13 mouse cellular contexts compared by ENCODE assay signal in the genomic region with DNA sequence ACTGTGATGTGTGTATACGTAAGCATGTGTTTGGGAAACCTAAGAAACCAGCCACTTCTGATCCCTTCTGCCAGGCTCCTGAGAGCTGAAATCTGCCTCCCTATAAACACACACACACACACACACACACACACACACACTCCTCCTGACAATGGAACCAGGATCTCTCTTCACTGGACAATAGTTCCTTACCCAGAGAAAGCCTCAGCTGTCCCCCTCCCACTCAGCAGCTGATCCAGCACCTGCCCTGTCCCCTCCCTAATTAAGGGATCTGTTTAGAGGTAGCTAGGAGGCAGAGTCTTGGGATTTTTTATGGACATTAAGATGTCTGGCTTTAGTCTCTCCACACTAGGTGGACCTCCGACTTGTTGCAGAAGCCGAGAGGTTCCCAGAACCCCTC. TPM values are rescaled to one million over a fixed set of nuclear protein-coding genes. Genes with fewer than 3 reads are reported as not detected.
DNase-seq lines count a peak whose midpoint lies in the region; ATAC-seq and TF ChIP-seq lines count a peak whose summit lies in the region.
"Had no signal": no experiment of that assay in that cellular context is flagged by ENCODE, and none has a peak within 500 bp of the region (broad histone marks: within the 10 kb centered on the region; RNA-seq: fewer than 3 reads in every experiment).

No protein-coding gene starts in this region.

- no peak for DNase-seq in heart, adult 2 months
- no peak for DNase-seq in heart, postnatal 25 days (ENCODE audit: low spot score)
- DNase-seq in midbrain, embryonic 10.5 days (ENCODE audit: low spot score): no peak
- DNase-seq in midbrain, postnatal 0 days (ENCODE audit: low spot score): no peak
- no peak for DNase-seq in adrenal gland, adult 8-10 months
- no peak for DNase-seq in adrenal gland, adult 18-20 months (ENCODE audit: low spot score in 2 of 2)
- DNase-seq in testis, postnatal 14 days (ENCODE audit: low spot score): no peak
- DNase-seq: cerebellum, adult 18-20 months; thymus, postnatal 14 days had no signal

- TF ChIP-seq POLR2A in heart, adult 2 months (IDR thresholded peaks at IDR 0.05; ENCODE audit: insufficient read depth, low read depth, low read length): no peak

- ATAC-seq in midbrain, postnatal 0 days (ENCODE audit: low FRiP score): no peak
- ATAC-seq in limb, embryonic 12.5 days (ENCODE audit: insufficient number of reproducible peaks, insufficient read depth, low FRiP score, low TSS enrichment, low read depth): no peak

- intact Hi-C loops in heart, adult 2 months (cut with DNase I): loop anchor here (5.0 kb wide), 1 partner anchor 168 kb away; no protein-coding TSS in a partner anchor
- intact Hi-C loops in heart, postnatal 25 days (cut with DNase I): loop anchor here (5.0 kb wide), 1 partner anchor 158 kb away; no protein-coding TSS in a partner anchor

- peaks cover 5% of the 10 kb centered on the region for H3K4me1 ChIP-seq in heart, adult 2 months (ENCODE audit: control insufficient read depth, insufficient read depth, low read length)
- peaks cover 50% of the 10 kb centered on the region for H3K4me1 ChIP-seq in midbrain, embryonic 10.5 days
- peaks cover 7% of the 10 kb centered on the region; the same call in 1 of the 2 replicates for H3K4me1 ChIP-seq in midbrain, postnatal 0 days (ENCODE audit: insufficient read depth, low read length)
- peaks cover 33% of the 10 kb centered on the region for H3K4me1 ChIP-seq in limb, embryonic 12.5 days (replicated peaks)

- TF ChIP-seq EP300 in heart, adult 2 months (IDR thresholded peaks at IDR 0.05; ENCODE audit: insufficient read depth, low read depth, low read length): no peak

- no peak overlapping the region for H3K4me3 ChIP-seq in heart, adult 2 months
- H3K4me3 ChIP-seq in midbrain, embryonic 10.5 days: peak overlapping the region; percentile 73
- H3K4me3 ChIP-seq in midbrain, postnatal 0 days (ENCODE audit: low read depth, low read length): no peak overlapping the region
- peak overlapping the region; percentile 94 for H3K4me3 ChIP-seq in limb, embryonic 12.5 days (replicated peaks)

- H3K27ac ChIP-seq in heart, adult 2 months: peak overlapping the region; percentile 92; the same call in 1 of the 2 replicates
- peak overlapping the region; percentile 96 for H3K27ac ChIP-seq in midbrain, embryonic 10.5 days (replicated peaks)
- no peak overlapping the region for H3K27ac ChIP-seq in midbrain, postnatal 0 days (ENCODE audit: low read depth, low read length)
- peak overlapping the region; percentile 5; the same call in 1 of the 2 replicates for H3K27ac ChIP-seq in limb, embryonic 12.5 days
- H3K27ac ChIP-seq: layer of hippocampus, adult 2 months; macrophage had no signal

- peaks cover 4% of the 10 kb centered on the region; the same call in 1 of the 2 replicates for H3K36me3 ChIP-seq in heart, adult 2 months (ENCODE audit: control insufficient read depth, insufficient read depth, low read length)
- peaks cover 50% of the 10 kb centered on the region for H3K36me3 ChIP-seq in midbrain, embryonic 10.5 days
- peaks cover 6% of the 10 kb centered on the region; the same call in 1 of the 2 replicates for H3K36me3 ChIP-seq in midbrain, postnatal 0 days (ENCODE audit: insufficient read depth, low read length)
- peaks cover 44% of the 10 kb centered on the region for H3K36me3 ChIP-seq in limb, embryonic 12.5 days

- H3K27me3 ChIP-seq in heart, adult 2 months (ENCODE audit: control insufficient read depth, insufficient read depth, low read length): no peaks in the 10 kb centered on the region
- no peaks in the 10 kb centered on the region for H3K27me3 ChIP-seq in midbrain, embryonic 10.5 days (ENCODE audit: low read depth, poor library complexity, severe bottlenecking)
- H3K27me3 ChIP-seq in midbrain, postnatal 0 days (ENCODE audit: insufficient read depth, low read length): peaks cover 11% of the 10 kb centered on the region; the same call in 1 of the 2 replicates
- H3K27me3 ChIP-seq in limb, embryonic 12.5 days: no peaks in the 10 kb centered on the region

- H3K4me2 ChIP-seq in midbrain, postnatal 0 days (ENCODE audit: low read depth, low read length, poor library complexity, severe bottlenecking): no peak overlapping the region
- peak overlapping the region; percentile 80 for H3K4me2 ChIP-seq in limb, embryonic 12.5 days

- H3K9me3 ChIP-seq in midbrain, embryonic 10.5 days (replicated peaks): 0 out of 2 replicates have a peak, but pooled peaks cover 6% of the 10 kb centered on the region
- no peaks in the 10 kb centered on the region for H3K9me3 ChIP-seq in midbrain, postnatal 0 days (ENCODE audit: low read length)
- H3K9me3 ChIP-seq in limb, embryonic 12.5 days: 0 out of 2 replicates have a peak, but pooled peaks cover 5% of the 10 kb centered on the region

- H3K9ac ChIP-seq in heart, adult 2 months (ENCODE audit: low read depth, low read length): no peak overlapping the region
- H3K9ac ChIP-seq in midbrain, postnatal 0 days (replicated peaks; ENCODE audit: low read length, poor library complexity, severe bottlenecking): no peak overlapping the region
- peak overlapping the region; percentile 97 for H3K9ac ChIP-seq in limb, embryonic 12.5 days (replicated peaks)

- TF ChIP-seq CTCF in heart, adult 2 months (IDR thresholded peaks at IDR 0.05): no peak
- TF ChIP-seq CTCF in midbrain, postnatal 0 days (IDR thresholded peaks at IDR 0.05): no peak

- H3K79me2 ChIP-seq in heart, adult 2 months (replicated peaks; ENCODE audit: control insufficient read depth, insufficient read depth, low read length): peaks cover 4% of the 10 kb centered on the region; the same call in 1 of the 2 replicates

- WGBS in heart, adult 2 months: 49% methylated on average over 3 of the region's 3 CpGs
- 79% methylated on average over 3 of the region's 3 CpGs for WGBS in midbrain, embryonic 10.5 days
- 51% methylated on average over 3 of the region's 3 CpGs for WGBS in midbrain, postnatal 0 days
- WGBS in limb, embryonic 12.5 days: 53% methylated on average over 3 of the region's 3 CpGs

RNA-seq across cellular contexts. Expression of gene Inppl1, which starts 3.1 kb away (rescaled TPM):
- 100 to 1,000 TPM; 146 to 164 TPM for total RNA-seq in heart, adult 2 months (2021)
- polyA plus RNA-seq in heart, adult 2 months (2012; rRNA removed): 170 and 177 TPM in 2 replicates
- total RNA-seq in heart, postnatal 25 days (2021): 100 to 1,000 TPM; 145 to 148 TPM
- 36.2 and 38.1 TPM in 2 replicates for polyA plus RNA-seq in midbrain, embryonic 10.5 days (2016; fragmentation: Nextera tagmentation; extraction: Ambion mirVana)
- total RNA-seq in midbrain, postnatal 0 days (2014; rRNA removed): 16.8 and 21.2 TPM in 2 replicates
- 5.7 and 8.0 TPM in 2 replicates for polyA plus RNA-seq in midbrain, postnatal 0 days (2015; fragmentation: Nextera tagmentation; extraction: Ambion mirVana)
- 58.1 and 59.2 TPM in 2 replicates for polyA plus RNA-seq in limb, embryonic 12.5 days (2016; fragmentation: Nextera tagmentation; extraction: Ambion mirVana)
- total RNA-seq in adrenal gland, adult 8-10 months (2022): 100 to 1,000 TPM in 2 of 4 experiments, 10 to 100 TPM in 2; 76.9 to 104 (median 101) TPM
- total RNA-seq in adrenal gland, adult 18-20 months (2021): 10 to 100 TPM; 79.2 to 81.5 TPM

RNA-seq across cellular contexts. Expression of gene Phox2a, which starts 16.8 kb away (rescaled TPM):
- under 1 TPM; 0.14 to 0.34 TPM for total RNA-seq in heart, adult 2 months (2021)
- polyA plus RNA-seq in heart, adult 2 months (2012; rRNA removed): 0.20 and 0.33 TPM in 2 replicates
- total RNA-seq in heart, postnatal 25 days (2021): under 1 TPM; 0.26 to 0.42 TPM
- 0.83 and 2.0 TPM in 2 replicates for polyA plus RNA-seq in midbrain, embryonic 10.5 days (2016; fragmentation: Nextera tagmentation; extraction: Ambion mirVana)
- total RNA-seq in midbrain, postnatal 0 days (2014; rRNA removed): 0.82 TPM in 1 of 2 replicates, not detected in the other
- polyA plus RNA-seq in midbrain, postnatal 0 days (2015; fragmentation: Nextera tagmentation; extraction: Ambion mirVana): 0.12 TPM in 1 of 2 replicates, not detected in the other
- polyA plus RNA-seq in limb, embryonic 12.5 days (2016; fragmentation: Nextera tagmentation; extraction: Ambion mirVana): 0.13 TPM in 1 of 2 replicates, not detected in the other
- total RNA-seq in adrenal gland, adult 8-10 months (2022): 10 to 100 TPM; 26.7 to 57.2 (median 44.6) TPM
- total RNA-seq in adrenal gland, adult 18-20 months (2021): 10 to 100 TPM; 17.9 to 29.5 TPM
- total RNA-seq: layer of hippocampus, adult 2 months had no signal
- polyA plus RNA-seq: frontal cortex, adult 2 months; macrophage had no signal

RNA-seq across cellular contexts. Expression of gene Folr2, which starts 22.1 kb away (rescaled TPM):
- 1 to 10 TPM; 5.2 to 6.0 TPM for total RNA-seq in heart, adult 2 months (2021)
- 23.1 and 29.8 TPM in 2 replicates for polyA plus RNA-seq in heart, adult 2 months (2012; rRNA removed)
- total RNA-seq in heart, postnatal 25 days (2021): 1 to 10 TPM; 5.5 to 6.8 TPM
- 0.70 and 1.1 TPM in 2 replicates for polyA plus RNA-seq in midbrain, embryonic 10.5 days (2016; fragmentation: Nextera tagmentation; extraction: Ambion mirVana)
- total RNA-seq in midbrain, postnatal 0 days (2014; rRNA removed): 2.6 and 3.4 TPM in 2 replicates
- polyA plus RNA-seq in midbrain, postnatal 0 days (2015; fragmentation: Nextera tagmentation; extraction: Ambion mirVana): 2.3 and 3.5 TPM in 2 replicates
- polyA plus RNA-seq in limb, embryonic 12.5 days (2016; fragmentation: Nextera tagmentation; extraction: Ambion mirVana): 0.24 TPM in 1 of 2 replicates, not detected in the other
- 1 to 10 TPM; 1.2 to 4.7 (median 2.8) TPM for total RNA-seq in adrenal gland, adult 8-10 months (2022)
- total RNA-seq in adrenal gland, adult 18-20 months (2021): 1 to 10 TPM; 2.3 to 9.5 TPM

RNA-seq across cellular contexts. Expression of gene Anapc15, which starts 28.6 kb away (rescaled TPM):
- total RNA-seq in heart, adult 2 months (2021): 10 to 100 TPM; 18.4 to 20.3 TPM
- 24.2 and 27.9 TPM in 2 replicates for polyA plus RNA-seq in heart, adult 2 months (2012; rRNA removed)
- total RNA-seq in heart, postnatal 25 days (2021): 10 to 100 TPM; 16.5 to 17.9 TPM
- 110 and 123 TPM in 2 replicates for polyA plus RNA-seq in midbrain, embryonic 10.5 days (2016; fragmentation: Nextera tagmentation; extraction: Ambion mirVana)
- total RNA-seq in midbrain, postnatal 0 days (2014; rRNA removed): 49.9 and 56.9 TPM in 2 replicates
- 62.7 and 68.3 TPM in 2 replicates for polyA plus RNA-seq in midbrain, postnatal 0 days (2015; fragmentation: Nextera tagmentation; extraction: Ambion mirVana)
- polyA plus RNA-seq in limb, embryonic 12.5 days (2016; fragmentation: Nextera tagmentation; extraction: Ambion mirVana): 81.7 and 82.4 TPM in 2 replicates
- total RNA-seq in adrenal gland, adult 8-10 months (2022): 10 to 100 TPM; 29.6 to 34.8 (median 30.7) TPM
- 10 to 100 TPM; 27.4 to 35.2 TPM for total RNA-seq in adrenal gland, adult 18-20 months (2021)

RNA-seq across cellular contexts. Expression of gene Folr1, which starts 35.7 kb away (rescaled TPM):
- not detected for total RNA-seq in heart, adult 2 months (2021)
- polyA plus RNA-seq in heart, adult 2 months (2012; rRNA removed): 0.39 and 2.1 TPM in 2 replicates
- under 1 TPM; 0.26 to 0.59 TPM for total RNA-seq in heart, postnatal 25 days (2021)
- 17.9 and 19.5 TPM in 2 replicates for polyA plus RNA-seq in midbrain, embryonic 10.5 days (2016; fragmentation: Nextera tagmentation; extraction: Ambion mirVana)
- total RNA-seq in midbrain, postnatal 0 days (2014; rRNA removed): 4.9 and 11.5 TPM in 2 replicates
- 3.9 and 4.3 TPM in 2 replicates for polyA plus RNA-seq in midbrain, postnatal 0 days (2015; fragmentation: Nextera tagmentation; extraction: Ambion mirVana)
- not detected in 2 replicates for polyA plus RNA-seq in limb, embryonic 12.5 days (2016; fragmentation: Nextera tagmentation; extraction: Ambion mirVana)
- 1 to 10 TPM in 2 of 4 experiments, not detected in 2; 4.0 to 5.9 TPM for total RNA-seq in adrenal gland, adult 8-10 months (2022)
- 1 to 10 TPM in 1 of 2 experiments, not detected in 1; 5.0 TPM for total RNA-seq in adrenal gland, adult 18-20 months (2021)
- polyA plus RNA-seq: macrophage had no signal

Comparison
In these comparisons a context has a peak if more than half of its experiments do, and no peak if none do; other contexts are left out.
1. H3K4me3 ChIP-seq: peak in midbrain, embryonic 10.5 days (single experiment) and limb, embryonic 12.5 days (single experiment); none in heart, adult 2 months (single experiment) and midbrain, postnatal 0 days (single experiment).
2. RNA of gene Phox2a, which starts 16.8 kb away (total RNA-seq): 26.7 to 57.2 TPM in adrenal gland, adult 8-10 months and 17.9 to 29.5 TPM in adrenal gland, adult 18-20 months; 0.82 TPM in midbrain, postnatal 0 days, 0.26 to 0.42 TPM in heart, postnatal 25 days and 0.14 to 0.34 TPM in heart, adult 2 months; every median in the first group is over 10 times any median in the second.